Mouse (Mus musculus) neural tube, embryonic 10.5 days (tissue): ENCODE data around the gene Tyrp1.

Experiments
- DNase-seq: peaks from one replicate; pipeline ENCODE4 v3.0.0-alpha.2; 2017; ENCODE audit warnings: low spot score; ENCODE audit errors: extremely low spot score

Gene Tyrp1

DNA sequence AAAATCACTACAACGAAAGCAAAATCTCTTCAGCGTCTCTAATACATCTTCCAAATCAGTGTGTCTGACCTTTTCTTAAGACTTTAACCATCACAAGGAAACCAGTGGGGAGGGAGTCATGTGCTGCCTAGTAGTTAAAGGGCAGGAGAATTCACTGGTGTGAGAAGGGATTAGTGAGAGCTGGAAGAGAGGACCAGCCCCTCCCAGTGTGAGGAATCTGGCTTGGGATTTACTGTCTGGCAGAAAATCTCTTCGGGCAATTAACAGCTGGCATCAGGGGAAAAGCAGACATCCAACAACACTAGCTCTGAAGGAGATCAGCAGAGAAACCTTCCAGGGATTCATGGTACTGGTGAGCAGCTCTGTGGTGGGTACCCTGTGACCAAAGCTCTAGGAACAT is at the start of gene Tyrp1:
Gene Tyrp1, plus strand, starts transcription at position 74 of the 400 bp plus-strand sequence.
- DNase-seq: no peak

DNA sequence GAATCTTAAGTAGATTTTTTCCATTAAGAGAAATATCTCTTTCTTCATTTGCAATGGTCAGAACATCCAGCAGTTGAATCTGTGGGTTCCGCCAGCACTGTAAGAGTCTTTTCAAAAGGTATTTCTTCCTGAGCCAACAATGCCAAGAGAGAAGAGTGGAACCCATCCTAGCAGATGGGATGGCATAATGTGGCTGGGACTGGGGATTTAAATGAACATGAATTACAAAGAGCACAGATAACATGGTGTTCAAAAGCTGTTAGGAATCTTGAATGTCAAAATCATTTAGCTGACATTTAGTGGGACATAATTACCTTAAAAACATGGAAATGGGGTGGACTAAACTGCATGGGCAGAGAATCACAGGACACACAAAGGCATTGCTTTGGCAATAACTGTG is 45.6 kb upstream of the Tyrp1 start:
- DNase-seq: no peak

DNA sequence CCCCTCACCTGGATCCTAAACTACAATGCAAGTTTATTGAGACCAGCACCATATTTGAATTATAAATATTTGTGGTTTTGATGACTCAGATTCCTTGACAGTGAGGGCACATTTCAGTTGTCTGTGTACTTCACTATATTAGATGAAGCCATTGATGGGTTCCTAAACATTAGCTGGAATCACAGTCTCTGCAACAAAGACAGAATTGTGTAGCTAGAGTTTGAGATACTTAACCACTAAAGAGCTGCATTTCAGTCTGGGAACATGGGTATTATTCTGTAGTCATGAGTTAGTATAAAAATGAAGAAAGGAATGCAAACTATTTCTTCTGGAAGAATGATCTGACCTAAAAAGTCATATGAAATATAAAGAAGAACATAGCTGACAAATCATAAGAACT is 14.4 kb upstream of the Tyrp1 start:
- DNase-seq: no peak

- no peak for DNase-seq
Measured at GRCm38 (mm10) chr4:80821945-80822344, 12.0 kb upstream of the Tyrp1 start.

DNA sequence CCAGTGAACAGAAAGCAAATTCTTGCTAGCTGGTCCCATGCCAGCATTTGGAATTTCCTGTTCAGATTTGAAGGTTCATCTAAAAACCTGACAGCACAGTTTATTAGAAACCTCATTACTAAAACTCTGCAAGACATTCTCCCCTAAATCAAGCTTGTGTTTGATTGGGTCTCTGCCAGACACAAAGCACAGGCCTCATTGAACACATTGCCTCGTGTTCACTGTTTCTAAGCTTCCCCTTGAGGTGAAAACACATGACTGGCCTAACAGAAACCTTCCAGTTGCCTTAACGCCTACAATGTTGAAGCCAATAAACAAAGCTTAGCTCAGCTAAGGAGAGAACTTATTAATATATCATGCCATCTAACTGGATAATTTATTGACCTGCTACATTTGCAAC is 5.7 kb upstream of the Tyrp1 start:
- DNase-seq: no peak

DNA sequence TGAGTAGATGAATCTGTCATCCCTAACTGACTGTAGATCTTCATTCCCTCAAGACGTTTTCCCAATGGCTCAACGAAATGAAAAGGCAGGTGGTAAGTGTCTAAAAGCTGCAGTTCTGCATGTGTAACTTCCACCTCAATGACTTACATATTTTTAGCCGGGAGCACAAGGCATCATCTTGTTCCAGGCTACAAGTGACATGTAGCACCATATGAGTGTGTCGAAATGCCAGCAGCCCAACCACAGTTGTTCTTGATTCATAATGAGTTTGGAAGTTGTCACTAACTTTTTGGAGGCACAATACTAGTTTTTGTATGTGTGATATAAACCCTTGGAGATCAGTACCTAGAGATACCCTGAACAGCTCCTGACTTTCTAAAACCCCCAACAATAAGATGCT is 5.4 kb downstream of the Tyrp1 start:
- DNase-seq: no peak

DNA sequence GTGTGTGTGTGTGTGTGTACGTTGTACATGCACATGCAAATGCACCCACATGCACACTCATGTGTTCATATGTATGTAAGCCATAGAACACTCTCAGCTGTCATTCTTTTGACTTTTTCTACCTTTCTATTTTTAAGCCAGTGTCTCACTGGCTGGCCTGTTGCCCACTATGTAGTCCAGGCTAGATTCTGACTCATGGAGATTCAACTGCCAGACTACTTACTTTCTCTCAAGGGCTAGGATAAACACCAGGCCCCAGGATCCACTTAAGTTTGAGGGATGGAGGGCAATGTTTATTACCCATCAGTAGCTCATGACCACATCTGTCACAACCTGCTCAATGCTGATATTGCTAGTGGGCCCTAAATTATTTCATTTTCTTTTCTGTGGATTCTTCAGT is 8.1 kb downstream of the Tyrp1 start:
- no peak for DNase-seq

DNA sequence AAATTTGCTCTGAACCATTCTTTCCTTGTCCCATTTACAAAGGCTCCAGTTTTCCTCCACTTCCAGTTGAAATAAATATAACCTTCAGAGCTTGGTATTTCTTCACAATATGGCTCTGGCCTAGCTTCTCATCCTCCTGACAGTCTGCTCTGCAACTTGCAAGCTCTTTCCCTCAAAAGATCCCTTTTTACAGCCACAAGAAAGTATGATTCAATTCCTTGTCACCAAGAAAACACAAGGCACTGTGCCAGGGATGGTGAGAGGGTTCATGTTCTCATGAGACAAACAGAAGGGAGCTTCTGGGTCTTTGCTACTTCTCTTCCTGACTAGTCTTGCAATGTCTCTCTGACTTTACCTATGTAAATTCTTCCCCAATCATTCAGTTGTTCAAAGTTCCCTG is 9.8 kb downstream of the Tyrp1 start:
- no peak for DNase-seq

DNA sequence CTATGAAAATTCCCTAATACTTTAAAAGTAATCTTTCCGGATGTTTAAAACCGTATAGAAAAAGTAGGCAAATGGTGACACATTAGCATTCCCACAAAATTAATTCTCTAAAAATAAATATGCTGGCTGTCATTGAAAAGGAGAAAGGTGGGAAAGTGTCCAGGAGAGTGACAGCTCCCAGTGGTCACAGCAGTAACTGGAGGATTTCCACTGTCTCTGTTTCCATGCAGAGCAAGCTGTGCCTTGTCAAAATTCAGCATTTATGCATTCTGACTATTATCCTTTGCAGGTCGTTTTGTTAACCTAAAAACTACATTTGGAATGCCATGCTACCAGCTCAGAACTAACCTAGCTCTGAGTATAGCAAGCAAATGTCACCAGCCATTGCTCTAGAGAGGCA is 12.1 kb downstream of the Tyrp1 start:
- no peak for DNase-seq

- no peak for DNase-seq
Measured at GRCm38 (mm10) chr4:80852590-80853425, 18.9 kb downstream of the Tyrp1 start.

DNA sequence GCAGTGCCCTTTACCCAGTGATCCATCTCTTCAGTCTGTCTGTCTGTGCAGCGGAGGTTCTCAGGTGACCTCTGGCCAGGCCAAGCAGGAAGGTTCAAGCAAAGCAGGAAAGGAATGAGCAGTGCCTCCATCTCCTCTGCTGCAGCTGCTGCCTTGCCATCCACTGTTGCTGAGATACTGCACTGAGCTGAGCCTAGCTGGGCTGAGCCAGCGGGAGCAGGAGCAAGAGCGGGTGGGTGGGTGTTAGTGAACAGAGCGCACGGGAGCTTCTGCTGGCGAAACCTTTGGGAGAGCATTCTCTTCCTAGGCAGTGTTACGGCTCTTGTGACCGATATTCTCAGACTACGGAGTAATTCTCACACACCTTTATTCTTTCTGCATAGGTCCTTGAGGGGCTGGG is 21.6 kb downstream of the Tyrp1 start:
- DNase-seq: no peak

DNA sequence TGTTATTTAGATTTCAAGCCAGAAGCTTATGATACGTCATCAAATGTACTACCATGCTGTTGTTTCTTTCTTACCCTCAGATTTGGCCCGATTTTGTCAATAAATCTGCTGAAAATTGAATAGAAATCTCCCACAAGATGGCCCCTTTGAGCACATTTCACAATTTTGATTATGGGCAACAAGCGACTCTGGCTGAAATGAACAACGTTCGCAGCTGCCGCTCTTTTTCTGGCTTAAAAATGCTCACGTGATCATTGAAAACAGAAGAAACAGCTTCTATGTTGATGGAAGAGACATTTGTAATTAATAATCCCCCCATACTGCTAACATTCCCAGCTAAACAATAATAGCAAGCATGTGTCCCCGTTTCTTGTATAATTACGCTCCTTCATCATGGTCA is 29.0 kb downstream of the Tyrp1 start:
- no peak for DNase-seq

DNA sequence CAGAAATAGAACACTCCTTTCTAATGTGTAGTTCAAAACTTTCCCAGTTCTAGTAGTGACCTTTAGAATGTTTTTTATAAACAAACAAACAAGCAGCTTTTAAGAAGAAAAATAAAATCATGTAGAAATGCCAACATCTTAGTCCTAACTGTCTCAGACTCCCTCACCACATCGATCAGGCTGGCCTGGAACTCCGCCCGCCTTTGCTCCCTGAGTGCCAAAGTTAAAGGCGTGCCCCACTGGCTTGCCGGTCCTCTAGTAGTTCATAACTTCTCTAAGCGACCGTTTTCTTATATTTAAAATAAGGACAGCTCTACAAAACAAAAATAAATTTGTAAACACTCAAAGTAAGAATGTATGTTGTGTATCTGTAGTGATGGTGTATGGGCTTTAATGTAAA is 30.0 kb downstream of the Tyrp1 start:
- DNase-seq: no peak

GRCm38 (mm10) chr4:80864511-80864922 is 30.6 kb downstream of the Tyrp1 start:
- peak; percentile 51 for DNase-seq

DNA sequence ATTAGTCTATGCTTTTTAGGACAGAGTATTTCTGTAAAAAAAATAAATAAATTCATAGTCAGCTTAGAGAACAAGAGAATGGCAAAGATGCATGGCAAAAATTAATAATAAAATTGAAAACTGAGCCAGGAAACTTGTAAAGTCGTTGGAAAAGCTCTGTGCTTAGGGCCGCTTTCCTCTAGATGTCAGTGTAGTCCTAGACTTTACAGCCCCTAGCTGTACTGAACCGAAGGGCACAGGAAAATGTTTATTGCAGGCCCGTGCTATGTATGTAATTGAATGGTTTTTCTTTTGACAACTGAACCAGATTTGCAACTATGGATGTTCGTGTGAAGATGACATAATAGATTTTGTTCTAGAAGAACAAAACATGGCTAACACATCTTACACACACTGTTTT is 32.1 kb downstream of the Tyrp1 start:
- no peak for DNase-seq

- no peak for DNase-seq
Measured at GRCm38 (mm10) chr4:80869598-80869997, 35.7 kb downstream of the Tyrp1 start.

GRCm38 (mm10) chr4:80872847-80873644 is 39.1 kb downstream of the Tyrp1 start:
- no peak for DNase-seq

GRCm38 (mm10) chr4:80874121-80874859 is 40.4 kb downstream of the Tyrp1 start:
- no peak for DNase-seq

- no peak for DNase-seq
Measured at GRCm38 (mm10) chr4:80875055-80875454, 41.1 kb downstream of the Tyrp1 start.

DNA sequence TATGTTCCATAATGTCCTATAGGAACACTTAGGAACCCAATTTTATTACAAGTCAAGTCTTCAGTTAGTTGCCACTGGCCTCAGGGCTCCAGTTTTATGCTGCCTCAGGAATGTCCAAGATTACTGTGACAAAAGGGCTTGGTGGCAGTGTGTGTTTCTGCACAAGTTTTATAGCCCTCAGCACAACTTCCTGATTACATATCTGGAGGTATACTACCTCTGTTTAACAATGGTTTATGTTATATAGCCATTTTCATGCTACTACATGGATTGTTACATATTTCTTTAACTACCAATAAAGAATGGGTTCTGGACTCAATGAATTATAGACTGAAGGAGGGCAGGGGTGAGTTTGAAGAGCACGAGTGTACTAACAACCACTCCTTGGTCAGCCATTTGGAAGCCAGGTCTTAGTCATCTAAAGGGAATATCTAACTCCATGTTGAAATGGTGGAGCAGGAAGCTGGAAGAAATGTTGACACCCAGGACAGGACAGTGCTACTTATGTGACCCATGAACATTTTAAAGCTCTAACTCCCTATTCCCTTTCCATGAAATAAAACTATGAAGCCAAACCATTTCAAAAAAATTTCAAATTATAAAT is 48.2 kb downstream of the Tyrp1 start:
- no peak for DNase-seq

GRCm38 (mm10) chr4:80886631-80887030 is 52.7 kb downstream of the Tyrp1 start:
- no peak for DNase-seq

GRCm38 (mm10) chr4:80891004-80891403 is 57.1 kb downstream of the Tyrp1 start:
- DNase-seq: no peak
